In genomic region chr7:144531585-144532378, GRCm38 (mm10) we compare ENCODE assay signal across 17 mouse cellular contexts. TPM values are rescaled to one million over a fixed set of nuclear protein-coding genes. Genes with fewer than 3 reads are reported as not detected.
DNase-seq lines count a peak whose midpoint lies in the region; ATAC-seq and TF ChIP-seq lines count a peak whose summit lies in the region.
"Had no signal": no experiment of that assay in that cellular context is flagged by ENCODE, and none has a peak within 500 bp of the region (broad histone marks: within the 10 kb centered on the region; RNA-seq: fewer than 3 reads in every experiment).

No protein-coding gene starts in this region.

- H3K4me3 ChIP-seq in forebrain, embryonic 11.5 days (ENCODE audit: low read depth, low read length), result no peak overlapping the region
- no peak overlapping the region for H3K4me3 ChIP-seq in forebrain, embryonic 13.5 days
- no peak overlapping the region for H3K4me3 ChIP-seq in kidney, postnatal 0 days (replicated peaks; ENCODE audit: low read depth, low read length)
- H3K4me3 ChIP-seq: heart, embryonic 13.5 days; limb, embryonic 12.5 days; neural tube, embryonic 15.5 days had no signal

- H3K27me3 ChIP-seq in forebrain, embryonic 11.5 days (ENCODE audit: control insufficient read depth, insufficient read depth, low read length), result no peaks in the 10 kb centered on the region
- H3K27me3 ChIP-seq in forebrain, embryonic 13.5 days, result no peaks in the 10 kb centered on the region
- no peaks in the 10 kb centered on the region for H3K27me3 ChIP-seq in kidney, postnatal 0 days (ENCODE audit: insufficient read depth, low read length)
- H3K27me3 ChIP-seq: heart, embryonic 13.5 days; limb, embryonic 12.5 days; neural tube, embryonic 15.5 days had no signal

- H3K36me3 ChIP-seq in forebrain, embryonic 11.5 days (ENCODE audit: control insufficient read depth, insufficient read depth, low read length), result no peaks in the 10 kb centered on the region
- no peaks in the 10 kb centered on the region for H3K36me3 ChIP-seq in forebrain, embryonic 13.5 days (ENCODE audit: poor library complexity, severe bottlenecking)
- H3K36me3 ChIP-seq in kidney, postnatal 0 days (ENCODE audit: insufficient read depth, low read length), result no peaks in the 10 kb centered on the region
- H3K36me3 ChIP-seq: heart, embryonic 13.5 days; limb, embryonic 12.5 days; neural tube, embryonic 15.5 days had no signal

- no peak for ATAC-seq in forebrain, embryonic 11.5 days (replicated peaks; ENCODE audit: low FRiP score)
- no peak for ATAC-seq in forebrain, embryonic 13.5 days
- no peak for ATAC-seq in kidney, postnatal 0 days (replicated peaks; ENCODE audit: low FRiP score, low read depth)
- peak; percentile 32 for ATAC-seq in inflammation-experienced regulatory T-cells, adult 6 months
- no peak for ATAC-seq in cerebellum, adult (ENCODE audit: insufficient number of reproducible peaks, low FRiP score, low TSS enrichment)
- ATAC-seq: liver, postnatal 0 days; midbrain, embryonic 16.5 days had no signal

- 0 out of 2 replicates have a peak, but pooled peaks cover 4% of the 10 kb centered on the region for H3K4me1 ChIP-seq in forebrain, embryonic 11.5 days (replicated peaks; ENCODE audit: control insufficient read depth, insufficient read depth, low read length)
- H3K4me1 ChIP-seq in forebrain, embryonic 13.5 days, result peaks cover 13% of the 10 kb centered on the region
- 0 out of 2 replicates have a peak, but pooled peaks cover 7% of the 10 kb centered on the region for H3K4me1 ChIP-seq in kidney, postnatal 0 days (replicated peaks; ENCODE audit: insufficient read depth, low read length)

- no peaks in the 10 kb centered on the region for H3K9me3 ChIP-seq in forebrain, embryonic 11.5 days (ENCODE audit: control insufficient read depth, low read length)
- no peaks in the 10 kb centered on the region for H3K9me3 ChIP-seq in forebrain, embryonic 13.5 days (replicated peaks)
- H3K9me3 ChIP-seq in kidney, postnatal 0 days (replicated peaks; ENCODE audit: low read length), result no peaks in the 10 kb centered on the region
- H3K9me3 ChIP-seq: heart, embryonic 13.5 days; limb, embryonic 12.5 days; neural tube, embryonic 15.5 days had no signal

- no peak for TF ChIP-seq CTCF in kidney, postnatal 0 days (IDR thresholded peaks at IDR 0.05; ENCODE audit: low read depth)

- peak overlapping the region; percentile 16; the same call in 1 of the 2 replicates for H3K9ac ChIP-seq in forebrain, embryonic 11.5 days (ENCODE audit: low read length)
- no peak overlapping the region for H3K9ac ChIP-seq in forebrain, embryonic 13.5 days
- H3K9ac ChIP-seq in kidney, postnatal 0 days (ENCODE audit: low read depth, low read length), result 0 out of 2 replicates have a peak overlapping the region, but pooled peaks have one; percentile 13
- H3K9ac ChIP-seq: heart, embryonic 13.5 days; limb, embryonic 12.5 days; liver, postnatal 0 days; neural tube, embryonic 15.5 days had no signal

- H3K4me2 ChIP-seq in forebrain, embryonic 11.5 days (ENCODE audit: low read depth, low read length, severe bottlenecking), result no peak overlapping the region
- H3K4me2 ChIP-seq in forebrain, embryonic 13.5 days, result no peak overlapping the region
- H3K4me2 ChIP-seq in kidney, postnatal 0 days (ENCODE audit: low read length), result 0 out of 2 replicates have a peak overlapping the region, but pooled peaks have one; percentile 3
- H3K4me2 ChIP-seq: heart, embryonic 13.5 days; limb, embryonic 12.5 days; neural tube, embryonic 15.5 days had no signal

- DNase-seq in forebrain, embryonic 11.5 days (ENCODE audit: low spot score), result no peak
- peak; percentile 69 for DNase-seq in kidney, postnatal 0 days (ENCODE audit: low spot score)
- no peak for DNase-seq in kidney, postnatal 36 days
- peak; percentile 56 for DNase-seq in Muller cell, postnatal 12 days (ENCODE audit: inconsistent ontology term)
- DNase-seq in cerebellum, adult 9-10 months, result no peak
- DNase-seq: adrenal gland, adult 2 months; B cell, adult 2 months; liver, postnatal 0 days; right cerebral cortex, postnatal 14 days; thymus, postnatal 25 days had no signal

- WGBS in forebrain, embryonic 11.5 days, result 49% methylated on average over 7 of the region's 7 CpGs
- 44% methylated on average over 7 of the region's 7 CpGs for WGBS in forebrain, embryonic 13.5 days
- WGBS in kidney, postnatal 0 days, result 22% methylated on average over 7 of the region's 7 CpGs

- H3K27ac ChIP-seq in forebrain, embryonic 11.5 days (ENCODE audit: low read depth, low read length), result no peak overlapping the region
- H3K27ac ChIP-seq in forebrain, embryonic 13.5 days, result no peak overlapping the region; the same call in 1 of the 2 replicates
- peak overlapping the region; percentile 19; the same call in 1 of the 2 replicates for H3K27ac ChIP-seq in kidney, postnatal 0 days
- H3K27ac ChIP-seq: heart, embryonic 13.5 days; limb, embryonic 12.5 days; neural tube, embryonic 15.5 days had no signal

RNA-seq across cellular contexts. Expression of gene Ppfia1, which starts 21.7 kb away (rescaled TPM):
- 53.0 and 58.3 TPM in 2 replicates for polyA plus RNA-seq in forebrain, embryonic 11.5 days (2014; fragmentation: Nextera tagmentation; extraction: Ambion mirVana)
- 29.0 and 32.1 TPM in 2 replicates for polyA plus RNA-seq in forebrain, embryonic 13.5 days (2015; fragmentation: Nextera tagmentation; extraction: Ambion mirVana)
- polyA plus RNA-seq in kidney, postnatal 0 days (2015; fragmentation: Nextera tagmentation; extraction: Ambion mirVana), result 27.6 and 31.2 TPM in 2 replicates
- polyA plus RNA-seq in inflammation-experienced regulatory T-cells, adult 6 months (2017; shearing (Covaris generic)), result 10 to 100 TPM; 13.8 to 29.4 (median 21.1) TPM

RNA-seq across cellular contexts. Expression of gene Fadd, which starts 50.5 kb away (rescaled TPM):
- 10.3 and 10.6 TPM in 2 replicates for polyA plus RNA-seq in forebrain, embryonic 11.5 days (2014; fragmentation: Nextera tagmentation; extraction: Ambion mirVana)
- polyA plus RNA-seq in forebrain, embryonic 13.5 days (2015; fragmentation: Nextera tagmentation; extraction: Ambion mirVana), result 7.1 and 7.7 TPM in 2 replicates
- polyA plus RNA-seq in kidney, postnatal 0 days (2015; fragmentation: Nextera tagmentation; extraction: Ambion mirVana), result 12.6 and 13.1 TPM in 2 replicates
- 1 to 10 TPM; 6.0 to 7.9 (median 7.1) TPM for polyA plus RNA-seq in inflammation-experienced regulatory T-cells, adult 6 months (2017; shearing (Covaris generic))

Comparison
In these comparisons a context has a peak if more than half of its experiments do, and no peak if none do; other contexts are left out.
1. DNase-seq: peak in kidney, postnatal 0 days (single experiment) and Muller cell, postnatal 12 days (single experiment); none in forebrain, embryonic 11.5 days (single experiment), kidney, postnatal 36 days (0 of 2) and cerebellum, adult 9-10 months (single experiment).